Mouse (Mus musculus): ENCODE measurements at regions not wholly inside any gene's neighbourhood (a gene's known extent, or its start where the extent isn't known, plus 50 kb on each side); places are given as distances from the start of the nearest gene placed in this dataset.

GRCm38 (mm10) chr11:56901201-56901600 is 110.0 kb upstream of the Gria1 start:
- no peak for DNase-seq (ENCODE audit: low spot score in 2 of 2)

GRCm38 (mm10) chr11:56925368-56925896 is 85.8 kb upstream of the Gria1 start:
- DNase-seq (ENCODE audit: low spot score in 2 of 2) = peak; percentile 8 to 10

- no peak for DNase-seq (ENCODE audit: low spot score in 2 of 2)
These were observed 78.4 kb upstream of the Gria1 start for GRCm38 (mm10) chr11:56932766-56933165.

- no peak for DNase-seq (ENCODE audit: low spot score in 2 of 2)
These were observed 58.8 kb upstream of the Gria1 start for GRCm38 (mm10) chr11:56952357-56952756.

DNA sequence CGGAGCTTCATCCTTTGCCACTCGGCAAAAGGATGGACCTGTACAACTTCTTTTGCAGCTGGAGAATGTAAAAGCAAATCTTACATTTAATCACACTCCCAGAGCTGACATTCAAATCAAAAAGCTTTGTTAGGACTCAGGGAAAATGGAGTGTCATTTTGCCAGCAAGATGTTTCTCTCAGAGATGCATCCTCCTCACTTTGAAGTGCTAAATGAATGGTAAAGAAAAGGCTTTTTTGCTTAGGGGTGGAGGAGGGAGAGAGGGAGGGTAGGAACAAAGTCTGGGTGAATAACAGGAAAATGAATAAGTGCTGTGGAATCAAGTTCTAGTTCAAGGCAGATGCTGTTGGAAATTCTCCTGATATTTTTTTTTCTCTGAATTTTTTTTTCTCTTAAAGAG is 53.4 kb upstream of the Gria1 start:
- no peak for DNase-seq (ENCODE audit: low spot score in 2 of 2)
